Mouse (Mus musculus): Measurements from ENCODE around the gene Qser1. TPM values are rescaled to one million over a fixed set of nuclear protein-coding genes. Genes with fewer than 3 reads are reported as not detected.
A peak's percentile ranks its signal among the peaks of the same experiment; 100 is the strongest.

The Qser1 gene
- polyA plus RNA-seq, 1 experiment: 7.9 TPM

DNA sequence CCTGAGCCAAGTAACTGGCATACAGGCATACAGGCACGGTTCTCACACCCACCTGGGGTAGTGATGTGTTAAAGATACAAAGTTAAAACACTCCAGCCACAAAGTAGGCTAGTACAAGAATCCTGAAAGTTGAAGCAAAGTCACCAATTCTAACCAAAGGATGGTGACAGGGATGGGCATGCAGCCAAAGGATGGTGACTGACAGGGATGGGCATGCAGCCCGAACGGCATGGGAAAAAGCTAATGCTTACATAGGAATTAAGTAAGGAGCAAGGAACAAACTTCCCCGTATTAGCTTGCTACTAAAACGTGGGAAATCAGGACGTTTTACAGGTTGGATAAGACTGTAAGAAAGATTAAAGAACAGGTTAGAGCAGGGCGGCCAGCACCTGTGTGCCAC is 80.3 kb downstream of the Qser1 start:
- H3K27ac ChIP-seq (ENCODE audit: control insufficient read depth, insufficient read depth, low read depth, low read length): no peak overlapping the region

DNA sequence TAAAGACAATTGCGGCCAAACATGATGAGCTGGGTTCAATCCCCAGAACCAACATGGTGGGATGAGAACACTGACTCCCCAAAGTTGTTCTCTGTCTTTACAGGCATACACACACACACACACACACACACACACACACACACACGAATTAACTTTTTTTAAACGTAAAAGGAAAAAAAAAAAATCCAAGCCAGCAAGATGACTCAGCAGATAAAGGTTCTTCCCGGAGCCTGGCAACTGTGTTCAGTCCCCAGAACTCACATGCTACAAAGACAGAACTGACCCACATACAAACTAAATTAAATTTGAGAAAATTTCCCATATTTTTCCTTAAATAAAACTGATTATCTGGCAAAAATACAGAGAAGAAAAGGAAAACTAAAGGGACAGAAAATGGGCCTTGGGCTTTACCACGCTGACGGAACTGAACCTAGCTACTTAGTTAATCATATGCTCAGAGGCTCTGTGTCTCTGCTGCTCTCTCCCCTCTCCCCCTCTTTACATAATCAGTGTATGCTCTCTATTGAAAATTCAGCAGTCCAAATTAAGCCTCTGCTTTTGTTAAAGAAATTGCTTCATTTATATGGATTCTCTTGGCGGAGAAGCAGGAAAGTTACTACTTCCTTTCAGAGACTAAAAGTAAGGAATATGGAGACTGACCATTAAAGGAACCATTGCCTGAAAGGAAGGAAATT is 83.9 kb downstream of the Qser1 start:
- no peak overlapping the region for H3K4me3 ChIP-seq (ENCODE audit: control insufficient read depth, low read depth, low read length)
- no peaks in the 10 kb centered on the region for H3K4me1 ChIP-seq (ENCODE audit: control insufficient read depth, insufficient read depth, low read length)
- TF ChIP-seq CTCF (IDR thresholded peaks at IDR 0.05; ENCODE audit: control insufficient read depth, insufficient read depth, insufficient replicate concordance, low read depth, low read length) (no peak), POLR2A (IDR thresholded peaks at IDR 0.05; ENCODE audit: control insufficient read depth, low read depth, low read length) (no peak)
- no peaks in the 10 kb centered on the region for H3K27me3 ChIP-seq (ENCODE audit: control insufficient read depth, insufficient read depth, low read length)
- no peaks in the 10 kb centered on the region for H3K36me3 ChIP-seq (ENCODE audit: control insufficient read depth, insufficient read depth, low read length)
- H3K27ac ChIP-seq (ENCODE audit: control insufficient read depth, insufficient read depth, low read depth, low read length): no peak overlapping the region

More for the DNA sequence above, 80.3 kb downstream of the Qser1 start:
- Histone ChIP-seq H3K27me3 (ENCODE audit: control insufficient read depth, insufficient read depth, low read length) (no peaks in the 10 kb centered on the region), H3K36me3 (ENCODE audit: control insufficient read depth, insufficient read depth, low read length) (no peaks in the 10 kb centered on the region), H3K4me3 (ENCODE audit: control insufficient read depth, low read depth, low read length) (no peak overlapping the region), H3K4me1 (ENCODE audit: control insufficient read depth, insufficient read depth, low read length) (no peaks in the 10 kb centered on the region)
- TF ChIP-seq CTCF (IDR thresholded peaks at IDR 0.05; ENCODE audit: control insufficient read depth, insufficient read depth, insufficient replicate concordance, low read depth, low read length) (no peak), POLR2A (IDR thresholded peaks at IDR 0.05; ENCODE audit: control insufficient read depth, low read depth, low read length) (no peak)

DNA sequence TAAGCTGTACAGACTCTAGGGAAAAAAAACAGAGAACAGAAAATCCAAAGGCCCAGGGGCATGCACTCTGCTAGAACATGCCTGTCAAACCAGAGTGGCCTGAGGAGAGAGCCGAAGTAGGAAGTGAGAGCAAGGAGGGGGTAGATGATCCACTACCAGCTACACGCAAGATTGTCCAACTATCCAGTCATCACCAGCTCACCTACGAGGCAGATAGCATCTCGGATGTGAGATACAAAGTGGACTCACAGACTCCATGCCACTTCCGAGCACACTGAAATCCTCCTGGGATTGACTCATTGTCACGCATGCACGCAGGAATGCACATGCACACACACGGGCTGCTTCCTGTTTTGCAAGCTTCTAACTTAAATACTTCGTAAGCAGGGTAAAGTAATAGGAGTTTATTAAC is 84.5 kb downstream of the Qser1 start:
- no peaks in the 10 kb centered on the region for H3K27me3 ChIP-seq (ENCODE audit: control insufficient read depth, insufficient read depth, low read length)
- H3K4me3 ChIP-seq (ENCODE audit: control insufficient read depth, low read depth, low read length): no peak overlapping the region
- TF ChIP-seq POLR2A (IDR thresholded peaks at IDR 0.05; ENCODE audit: control insufficient read depth, low read depth, low read length) (no peak), CTCF (IDR thresholded peaks at IDR 0.05; ENCODE audit: control insufficient read depth, insufficient read depth, insufficient replicate concordance, low read depth, low read length) (no peak)
- H3K4me1 ChIP-seq (ENCODE audit: control insufficient read depth, insufficient read depth, low read length): no peaks in the 10 kb centered on the region
- H3K27ac ChIP-seq (ENCODE audit: control insufficient read depth, insufficient read depth, low read depth, low read length): no peak overlapping the region
- no peaks in the 10 kb centered on the region for H3K36me3 ChIP-seq (ENCODE audit: control insufficient read depth, insufficient read depth, low read length)

DNA sequence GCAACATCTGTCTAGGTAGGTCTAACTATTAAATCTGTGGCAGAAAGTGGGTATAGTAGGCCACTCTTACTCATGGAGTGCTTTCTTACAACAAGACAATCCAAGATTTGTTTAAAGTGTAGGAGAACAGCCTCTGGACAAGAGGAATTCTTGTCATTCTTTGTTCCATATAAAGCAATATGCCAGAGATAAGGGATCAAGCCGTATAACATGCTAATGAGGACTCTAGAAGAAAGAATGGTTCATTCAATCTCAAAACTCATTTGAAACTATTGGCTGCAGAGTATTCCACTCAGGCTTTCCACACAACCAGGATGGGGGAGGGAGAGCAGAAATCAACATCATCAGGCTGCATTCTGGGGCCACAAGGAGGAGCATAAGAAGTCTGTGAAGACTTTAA is 89.2 kb downstream of the Qser1 start:
- Histone ChIP-seq H3K4me1 (ENCODE audit: control insufficient read depth, insufficient read depth, low read length) (no peaks in the 10 kb centered on the region), H3K27ac (ENCODE audit: control insufficient read depth, insufficient read depth, low read depth, low read length) (no peak overlapping the region), H3K27me3 (ENCODE audit: control insufficient read depth, insufficient read depth, low read length) (no peaks in the 10 kb centered on the region), H3K4me3 (ENCODE audit: control insufficient read depth, low read depth, low read length) (no peak overlapping the region), H3K36me3 (ENCODE audit: control insufficient read depth, insufficient read depth, low read length) (no peaks in the 10 kb centered on the region)
- TF ChIP-seq CTCF (IDR thresholded peaks at IDR 0.05; ENCODE audit: control insufficient read depth, insufficient read depth, insufficient replicate concordance, low read depth, low read length) (no peak), POLR2A (IDR thresholded peaks at IDR 0.05; ENCODE audit: control insufficient read depth, low read depth, low read length) (no peak)

DNA sequence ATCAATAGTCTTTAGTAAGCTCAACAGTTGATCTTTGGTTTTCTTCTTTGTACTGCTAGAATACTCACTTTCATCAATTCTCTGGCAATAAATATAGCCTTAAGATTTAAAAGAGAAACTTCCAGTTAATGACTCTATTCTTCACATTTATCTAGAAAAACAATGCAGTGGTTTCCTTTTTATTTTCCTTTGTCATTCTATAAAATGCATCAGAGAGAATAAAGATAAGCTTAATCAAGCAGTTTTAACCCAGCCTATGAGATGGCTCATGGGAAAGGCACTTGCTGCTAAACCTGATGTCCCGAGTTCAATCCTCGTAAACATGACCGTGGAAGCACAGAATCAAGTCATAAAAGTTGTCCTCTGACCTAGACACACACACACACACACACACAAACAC is 94.5 kb downstream of the Qser1 start:
- Histone ChIP-seq H3K4me3 (ENCODE audit: control insufficient read depth, low read depth, low read length) (no peak overlapping the region), H3K4me1 (ENCODE audit: control insufficient read depth, insufficient read depth, low read length) (peaks cover 4% of the 10 kb centered on the region), H3K27ac (ENCODE audit: control insufficient read depth, insufficient read depth, low read depth, low read length) (no peak overlapping the region), H3K27me3 (ENCODE audit: control insufficient read depth, insufficient read depth, low read length) (no peaks in the 10 kb centered on the region), H3K36me3 (ENCODE audit: control insufficient read depth, insufficient read depth, low read length) (no peaks in the 10 kb centered on the region)
- no peak for TF ChIP-seq CTCF (IDR thresholded peaks at IDR 0.05; ENCODE audit: control insufficient read depth, insufficient read depth, insufficient replicate concordance, low read depth, low read length)
- TF ChIP-seq POLR2A (IDR thresholded peaks at IDR 0.05; ENCODE audit: control insufficient read depth, low read depth, low read length): no peak

DNA sequence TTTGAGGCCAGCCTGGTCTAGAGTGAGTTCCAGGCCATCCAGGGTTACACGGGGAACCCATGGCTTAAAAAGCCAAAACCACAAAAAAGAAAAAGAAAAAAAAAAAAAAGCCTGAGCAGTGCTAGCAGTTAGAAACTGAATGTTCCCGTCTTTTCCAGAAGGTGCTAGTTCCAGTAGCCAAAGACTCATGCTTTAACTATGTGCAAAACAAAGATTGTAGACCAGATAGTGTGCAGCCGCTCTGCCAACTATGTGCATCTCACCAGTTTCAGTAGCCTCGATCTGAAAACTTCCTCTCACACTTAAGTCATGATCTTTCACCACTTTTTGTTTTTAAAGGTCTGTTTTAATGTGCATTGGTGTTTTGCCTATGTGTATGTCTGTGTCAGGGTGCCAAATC is 98.7 kb downstream of the Qser1 start:
- Histone ChIP-seq H3K27me3 (ENCODE audit: control insufficient read depth, insufficient read depth, low read length) (no peaks in the 10 kb centered on the region), H3K4me1 (ENCODE audit: control insufficient read depth, insufficient read depth, low read length) (peaks cover 13% of the 10 kb centered on the region), H3K36me3 (ENCODE audit: control insufficient read depth, insufficient read depth, low read length) (no peaks in the 10 kb centered on the region), H3K27ac (ENCODE audit: control insufficient read depth, insufficient read depth, low read depth, low read length) (no peak overlapping the region), H3K4me3 (ENCODE audit: control insufficient read depth, low read depth, low read length) (no peak overlapping the region)
- TF ChIP-seq POLR2A (IDR thresholded peaks at IDR 0.05; ENCODE audit: control insufficient read depth, low read depth, low read length) (no peak), CTCF (IDR thresholded peaks at IDR 0.05; ENCODE audit: control insufficient read depth, insufficient read depth, insufficient replicate concordance, low read depth, low read length) (no peak)

DNA sequence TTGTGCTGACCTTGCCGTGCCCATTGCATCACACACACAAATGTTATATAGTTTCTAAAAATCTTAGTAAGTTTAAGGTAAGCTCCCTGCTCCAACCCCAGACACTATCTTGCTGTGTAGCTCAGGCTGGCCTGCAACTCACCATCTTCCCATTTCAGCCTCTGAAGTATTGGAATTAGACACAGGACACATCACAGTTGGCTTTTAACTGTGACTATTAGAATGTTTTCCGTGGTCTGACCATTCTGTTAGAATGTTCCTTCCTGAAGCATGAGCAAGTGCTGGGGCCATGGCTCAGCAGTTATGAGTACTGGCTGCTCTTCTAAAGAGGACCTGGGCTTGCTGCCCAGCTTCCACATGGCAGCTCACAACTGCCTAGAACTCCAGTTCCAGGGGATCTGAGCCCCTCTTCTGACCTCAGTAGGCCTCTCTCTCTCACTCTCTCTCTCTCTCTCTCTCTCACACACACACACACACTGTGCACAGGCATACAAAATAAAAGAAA is 99.3 kb downstream of the Qser1 start:
- TF ChIP-seq CTCF (IDR thresholded peaks at IDR 0.05; ENCODE audit: control insufficient read depth, insufficient read depth, insufficient replicate concordance, low read depth, low read length) (no peak), POLR2A (IDR thresholded peaks at IDR 0.05; ENCODE audit: control insufficient read depth, low read depth, low read length) (no peak)
- Histone ChIP-seq H3K27ac (ENCODE audit: control insufficient read depth, insufficient read depth, low read depth, low read length) (peak overlapping the region; percentile 63; the same call in 1 of the 2 replicates), H3K4me3 (ENCODE audit: control insufficient read depth, low read depth, low read length) (peak overlapping the region; percentile 68), H3K36me3 (ENCODE audit: control insufficient read depth, insufficient read depth, low read length) (no peaks in the 10 kb centered on the region), H3K4me1 (ENCODE audit: control insufficient read depth, insufficient read depth, low read length) (peaks cover 13% of the 10 kb centered on the region), H3K27me3 (ENCODE audit: control insufficient read depth, insufficient read depth, low read length) (no peaks in the 10 kb centered on the region)
